Mouse (Mus musculus): Measurements from ENCODE around the gene Inpp4b.

The Inpp4b gene

DNA sequence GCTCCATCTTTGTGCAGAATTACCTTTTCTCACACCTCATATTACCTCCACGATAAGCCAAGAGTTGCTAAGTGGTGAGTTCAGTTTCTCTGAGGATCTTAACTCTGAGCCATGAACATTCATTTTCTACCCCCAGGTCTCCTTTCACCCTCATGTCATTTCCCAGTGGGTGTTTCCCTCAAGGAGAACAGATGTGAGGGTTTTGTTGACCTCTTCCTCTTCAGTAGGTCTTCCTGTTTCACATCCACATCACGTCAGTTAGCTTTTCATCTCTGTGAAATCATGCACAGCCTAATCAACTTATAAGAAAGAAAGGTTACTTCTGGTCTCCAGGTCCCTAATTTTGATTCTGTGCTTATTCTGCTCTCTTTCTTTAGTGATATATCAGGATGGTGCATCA is 124.4 kb downstream of the Inpp4b start:
- no peak for DNase-seq (ENCODE audit: low spot score)

DNA sequence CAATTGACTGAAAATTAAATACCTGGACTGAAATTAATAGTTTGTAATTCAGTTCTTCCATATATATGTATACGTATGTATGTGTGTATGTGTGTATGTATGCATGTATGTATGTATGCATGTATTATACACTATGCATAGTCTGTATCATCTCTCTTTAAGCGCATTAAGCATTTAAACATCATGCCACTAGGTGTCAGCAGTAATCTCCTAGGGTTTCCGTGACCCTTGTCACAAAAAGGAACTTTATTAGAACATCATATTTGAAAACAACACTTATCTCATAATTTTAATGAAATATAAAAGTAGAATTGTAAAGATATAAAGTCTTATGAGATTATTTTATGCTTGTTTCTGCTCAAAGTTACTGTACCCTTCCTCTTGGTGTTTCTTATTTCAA is 136.3 kb downstream of the Inpp4b start:
- DNase-seq (ENCODE audit: low spot score), result no peak

GRCm38 (mm10) chr8:81483834-81484233 is 141.5 kb downstream of the Inpp4b start:
- DNase-seq (ENCODE audit: low spot score), result no peak

DNA sequence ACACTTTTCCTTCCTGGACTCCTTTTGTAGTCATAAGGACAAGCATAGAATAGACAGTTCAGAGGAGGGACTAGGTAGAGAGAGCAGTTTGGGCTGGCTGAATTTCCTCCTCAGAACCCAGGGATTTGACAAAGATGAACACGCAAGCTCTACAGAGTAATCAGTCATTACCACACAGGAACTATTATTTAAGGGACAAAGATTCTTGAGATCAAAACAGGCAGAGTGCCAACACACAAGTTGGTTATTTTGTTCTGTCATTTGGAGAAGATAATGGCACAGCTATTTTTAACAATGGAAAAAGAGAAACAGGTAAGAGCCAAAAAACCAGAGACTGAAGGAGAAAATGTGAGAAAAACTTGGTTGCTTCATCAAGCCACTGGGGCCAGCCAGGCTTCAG is 143.3 kb downstream of the Inpp4b start:
- DNase-seq (ENCODE audit: low spot score), result no peak

DNA sequence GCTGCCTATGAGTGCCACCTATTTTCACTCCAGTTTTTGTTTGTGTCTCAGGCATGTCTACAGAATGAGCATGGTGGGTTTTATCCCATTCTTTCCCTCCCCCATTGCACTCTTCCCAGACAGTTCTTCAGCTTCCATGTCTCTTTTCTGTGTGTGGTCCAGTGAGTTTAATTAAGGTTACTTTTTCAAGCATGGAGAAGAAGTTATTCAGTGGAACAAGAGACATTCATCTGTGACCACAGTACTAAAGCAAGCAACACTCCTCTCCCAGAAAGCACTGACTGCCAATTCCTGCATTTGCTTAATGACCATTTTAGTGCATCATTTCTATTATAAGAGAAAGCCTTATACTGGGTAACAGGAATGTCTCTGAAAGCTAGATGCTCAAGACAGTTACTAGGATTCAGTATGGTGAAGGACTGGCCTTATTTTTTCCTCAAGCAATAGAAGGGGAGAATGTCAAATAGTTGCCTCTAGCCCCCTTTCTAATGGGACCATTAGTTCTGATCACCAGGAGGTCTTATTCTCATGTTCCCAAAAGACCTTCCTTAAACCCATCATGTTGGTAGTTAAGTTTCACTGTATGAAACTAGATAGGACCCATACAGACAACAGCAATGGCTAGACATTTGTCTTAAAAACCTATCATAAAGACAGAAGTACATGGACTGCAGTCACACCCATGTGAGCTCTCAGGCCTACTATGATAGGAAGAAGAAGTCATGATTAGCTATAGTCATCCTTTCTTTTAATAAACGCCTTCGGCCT is 147.7 kb downstream of the Inpp4b start:
- DNase-seq (ENCODE audit: low spot score), result no peak

- no peak for DNase-seq (ENCODE audit: low spot score)
Observed at GRCm38 (mm10) chr8:81491097-81491705, 148.8 kb downstream of the Inpp4b start.

DNA sequence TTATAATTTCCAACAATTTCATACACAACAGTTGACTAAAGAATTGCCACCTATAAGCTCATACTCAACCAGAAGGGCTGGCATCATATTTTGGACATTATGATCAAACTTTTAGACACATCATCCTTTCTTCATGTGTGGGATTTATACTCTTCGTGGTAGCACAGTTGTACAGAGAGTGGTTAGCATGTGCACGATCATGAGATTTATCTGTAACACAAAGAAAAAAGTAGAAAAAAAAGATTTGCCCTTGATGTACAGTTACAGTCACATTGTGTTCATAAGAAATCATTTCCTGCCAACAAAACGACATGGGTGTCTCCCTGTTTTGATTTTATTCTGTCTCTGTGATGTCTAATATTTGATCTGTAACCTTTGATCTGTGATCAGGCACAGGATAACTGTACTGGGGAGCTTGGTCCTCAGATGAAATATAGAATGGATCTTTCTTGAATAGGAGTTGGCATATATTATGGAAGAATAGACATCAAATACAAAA is 149.4 kb downstream of the Inpp4b start:
- no peak for DNase-seq (ENCODE audit: low spot score)

GRCm38 (mm10) chr8:81494823-81495222 is 152.5 kb downstream of the Inpp4b start:
- no peak for DNase-seq (ENCODE audit: low spot score)

DNA sequence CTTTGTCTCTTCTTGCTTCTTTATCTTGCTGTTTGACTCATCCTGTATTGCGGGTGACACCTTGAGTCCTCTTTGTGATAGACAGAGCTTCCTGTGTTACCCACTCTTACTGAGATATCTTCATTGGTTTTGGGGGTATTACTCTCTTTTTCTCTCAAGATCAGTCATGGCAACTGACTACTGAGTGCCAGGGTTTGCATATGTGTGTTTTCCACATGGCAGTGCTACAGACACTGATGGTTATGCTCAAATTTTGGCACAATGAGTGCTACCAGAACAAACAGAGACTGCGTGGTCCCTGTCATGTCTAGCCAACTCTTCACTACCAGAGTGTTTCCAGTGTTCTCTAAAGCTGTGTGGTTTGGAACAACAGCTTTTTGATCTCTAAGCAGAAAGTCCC is 155.3 kb downstream of the Inpp4b start:
- DNase-seq (ENCODE audit: low spot score), result no peak

DNA sequence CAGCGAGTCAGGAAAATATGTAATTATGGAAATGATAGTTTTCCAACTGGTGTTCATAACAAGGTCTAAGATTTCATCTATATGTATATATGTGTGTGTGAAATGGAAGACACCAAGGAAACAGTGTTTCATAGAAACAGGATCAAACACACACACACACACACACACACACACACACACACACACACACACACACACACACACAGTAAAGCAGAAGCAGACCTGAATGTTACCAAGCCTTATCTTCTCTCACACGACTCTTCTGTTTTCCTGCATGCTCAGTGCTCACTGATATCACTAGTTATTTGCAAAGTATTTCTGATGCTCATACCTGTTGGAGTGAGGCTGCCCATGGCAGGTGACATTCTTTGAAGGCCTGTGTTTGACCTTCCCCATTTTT is 159.9 kb downstream of the Inpp4b start:
- no peak for DNase-seq (ENCODE audit: low spot score)

DNA sequence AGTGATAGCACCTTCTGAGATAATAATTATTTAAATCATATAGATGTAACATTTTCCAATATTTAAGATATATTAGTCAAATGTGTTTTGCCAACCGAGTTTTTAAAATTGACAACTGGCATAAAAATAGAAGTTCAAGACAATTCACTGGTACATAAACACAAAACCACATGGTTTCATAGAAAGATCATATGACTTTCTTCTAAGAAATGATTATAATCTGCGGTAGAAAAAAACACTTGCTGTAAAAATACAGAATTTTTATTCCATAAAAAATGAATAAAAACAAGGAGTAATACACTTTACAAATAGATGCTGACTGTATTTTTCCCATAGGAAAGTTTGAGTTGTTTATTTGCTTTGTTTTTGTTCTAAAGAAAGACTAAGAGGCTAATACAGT is 160.6 kb downstream of the Inpp4b start:
- no peak for DNase-seq (ENCODE audit: low spot score)

GRCm38 (mm10) chr8:81512826-81513225 is 170.5 kb downstream of the Inpp4b start:
- no peak for DNase-seq (ENCODE audit: low spot score)

DNA sequence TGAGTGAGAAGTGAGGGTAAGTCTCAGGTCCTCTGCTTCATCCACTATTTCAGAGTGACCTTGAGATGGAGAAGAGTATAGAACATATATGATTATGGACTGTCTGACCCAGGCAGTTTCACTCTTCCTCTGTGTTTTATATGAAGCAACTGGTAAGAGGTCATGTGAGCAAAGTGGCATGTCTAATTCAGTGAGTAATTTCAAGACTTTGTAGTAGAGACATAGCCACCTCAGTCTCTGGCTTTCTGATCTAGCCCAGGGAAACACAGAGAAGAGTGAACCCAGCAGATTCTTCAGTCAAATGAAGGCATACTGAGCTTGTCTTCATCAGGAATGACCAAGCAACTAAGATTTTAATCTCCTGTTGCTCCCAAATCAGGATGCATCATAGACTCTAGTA is 172.1 kb downstream of the Inpp4b start:
- DNase-seq (ENCODE audit: low spot score), result no peak

GRCm38 (mm10) chr8:81522085-81522484 is 179.7 kb downstream of the Inpp4b start:
- DNase-seq (ENCODE audit: low spot score), result no peak

DNA sequence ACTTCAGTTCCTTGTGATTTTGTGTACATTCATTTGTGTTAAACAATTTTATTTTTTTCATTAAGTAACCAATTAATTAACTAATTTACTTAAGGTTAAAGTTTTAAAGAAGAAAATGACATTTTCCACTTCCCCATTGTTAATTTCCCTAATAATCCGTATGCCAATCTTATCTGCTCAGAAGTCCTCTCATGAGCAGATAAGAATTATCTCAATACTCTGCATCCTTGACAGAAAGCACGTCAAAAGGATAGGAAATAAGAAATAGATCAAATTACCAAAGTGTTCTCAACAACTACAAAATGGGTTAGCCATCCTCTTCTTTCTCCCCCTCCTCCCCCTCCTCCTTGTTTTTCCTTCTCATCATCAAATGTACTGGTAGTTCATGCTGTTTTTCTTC is 182.2 kb downstream of the Inpp4b start:
- no peak for DNase-seq (ENCODE audit: low spot score)

DNA sequence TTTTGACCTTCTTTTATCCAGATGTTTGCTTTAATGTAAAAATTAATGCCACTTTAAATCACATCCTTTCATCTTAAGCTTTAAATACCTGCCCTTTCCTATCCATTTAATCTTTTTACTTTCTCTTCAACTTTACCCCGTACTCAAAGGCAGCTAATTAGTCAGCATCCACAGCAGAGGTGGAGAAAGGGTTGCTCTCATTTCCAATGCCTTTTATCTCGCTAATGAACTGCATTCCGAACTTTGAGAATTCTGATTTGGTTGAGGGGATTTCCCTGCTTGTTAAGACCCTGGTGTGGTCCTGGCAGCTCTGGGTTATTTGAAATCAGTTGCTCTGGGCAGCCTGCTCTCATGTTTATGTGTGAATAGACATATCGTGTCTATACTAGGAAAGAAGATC is 185.3 kb downstream of the Inpp4b start:
- no peak for DNase-seq (ENCODE audit: low spot score)

- no peak for DNase-seq (ENCODE audit: low spot score)
Observed at GRCm38 (mm10) chr8:81538310-81538709, 196.0 kb downstream of the Inpp4b start.

DNA sequence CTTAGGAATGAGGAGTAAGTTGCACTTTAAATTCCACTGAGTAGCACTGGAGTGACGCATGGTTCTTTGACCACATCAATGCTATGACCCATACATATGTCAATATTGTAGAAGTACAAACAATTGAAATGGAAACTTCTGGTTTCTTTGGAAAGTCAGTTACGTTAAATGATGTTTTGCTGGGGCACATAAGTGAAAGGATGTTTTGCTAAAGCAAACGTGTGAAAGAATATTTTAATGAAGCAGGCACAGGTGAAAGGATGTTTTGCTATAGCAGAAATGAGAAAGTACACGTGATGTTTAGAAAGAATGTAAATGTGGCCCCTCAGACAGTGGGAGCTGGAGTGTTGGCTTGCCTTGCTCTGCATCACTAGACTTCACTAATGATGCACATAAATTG is 216.2 kb downstream of the Inpp4b start:
- DNase-seq (ENCODE audit: low spot score), result no peak

DNA sequence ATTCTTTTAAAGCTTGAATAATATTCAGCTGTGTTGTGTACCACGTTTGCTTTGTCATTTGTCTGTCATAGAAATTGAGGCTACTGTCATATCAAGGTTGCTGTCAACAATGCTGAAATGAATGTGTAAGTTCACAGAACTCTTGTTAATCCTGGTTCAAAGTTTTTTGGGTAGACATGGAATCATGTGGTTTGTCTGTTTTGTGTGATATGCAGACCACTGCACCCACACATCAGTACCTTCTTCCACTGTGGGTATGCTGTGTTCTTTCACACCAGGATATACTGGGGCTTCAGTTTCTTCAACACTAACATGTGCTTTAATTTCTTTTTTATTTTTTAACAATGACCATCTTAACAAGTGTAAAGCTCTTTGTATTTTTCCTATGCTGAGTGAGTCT is 220.0 kb downstream of the Inpp4b start:
- no peak for DNase-seq (ENCODE audit: low spot score)

DNA sequence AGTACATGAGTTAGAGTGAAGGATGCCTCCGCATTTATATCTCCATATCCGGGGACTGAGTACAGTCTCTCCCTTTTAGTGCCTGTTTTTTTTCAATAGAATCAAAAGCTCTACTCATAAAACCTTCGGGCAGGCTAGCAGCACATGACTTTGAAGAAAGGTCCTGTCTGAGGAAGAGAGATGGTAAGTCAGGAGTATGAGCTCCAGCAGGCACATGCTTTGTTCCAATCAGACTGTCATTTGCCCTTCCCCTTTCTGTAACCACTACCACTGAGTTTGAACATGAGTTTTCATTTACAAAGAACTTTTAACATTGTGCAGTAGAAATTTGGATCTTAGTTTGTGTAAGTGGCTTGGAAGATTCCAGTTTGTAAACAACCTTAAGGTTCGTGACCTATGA is 223.1 kb downstream of the Inpp4b start:
- DNase-seq (ENCODE audit: low spot score), result no peak

- no peak for DNase-seq (ENCODE audit: low spot score)
Observed at GRCm38 (mm10) chr8:81572319-81573104, 230.2 kb downstream of the Inpp4b start.

DNA sequence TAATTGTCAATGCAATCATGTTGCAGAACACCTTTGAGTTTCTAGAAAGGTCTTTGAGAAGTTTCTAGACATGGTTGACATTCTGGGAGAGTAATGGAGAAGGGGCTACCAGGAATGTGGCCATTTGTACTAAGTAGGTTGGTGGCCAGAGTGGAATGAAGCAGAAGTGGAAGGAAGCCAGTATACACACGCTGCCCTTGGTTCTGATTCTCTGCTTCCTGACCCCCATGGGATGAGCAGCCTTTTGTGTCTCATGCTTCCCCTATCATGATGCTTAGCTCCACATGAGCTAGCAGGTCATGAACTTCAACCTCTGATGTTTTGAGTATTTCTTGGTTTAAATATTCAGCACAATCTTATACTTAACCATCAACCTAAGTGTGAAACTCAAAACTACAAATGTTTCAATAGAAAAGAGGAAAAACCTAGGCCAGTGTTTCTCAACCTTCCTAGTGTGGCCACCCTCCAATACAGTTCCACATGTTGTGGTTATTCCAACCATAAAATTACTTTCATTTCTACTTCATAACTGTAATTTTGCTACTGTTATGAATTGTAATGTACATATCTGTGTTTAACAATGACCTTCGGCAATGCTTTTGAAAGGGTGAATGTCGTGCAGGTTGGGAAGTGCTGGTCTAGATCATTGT is 233.0 kb downstream of the Inpp4b start:
- no peak for DNase-seq (ENCODE audit: low spot score)

DNA sequence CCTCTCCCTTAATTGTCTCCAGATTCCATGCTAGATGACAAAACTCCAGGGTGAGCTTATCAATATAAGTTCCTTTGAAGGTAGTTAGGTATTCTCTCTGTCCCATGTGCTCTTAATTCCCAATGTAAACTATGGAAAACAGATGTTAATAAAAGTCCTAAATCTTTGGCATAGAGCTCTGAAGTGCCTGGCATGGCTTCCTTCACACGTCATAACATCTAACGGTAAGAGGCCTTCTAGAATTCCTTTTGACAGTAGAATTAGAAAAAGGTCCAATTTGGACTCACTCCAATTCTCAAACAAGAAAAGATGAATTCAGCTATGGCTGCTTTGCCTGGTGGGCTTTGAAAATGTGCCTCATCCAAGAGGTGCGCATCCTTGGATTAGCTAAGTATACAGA is 236.6 kb downstream of the Inpp4b start:
- no peak for DNase-seq (ENCODE audit: low spot score)
